Mouse (Mus musculus) liver, adult 2 months (tissue): ENCODE data around the gene Zdhhc5. TPM values are rescaled to one million over a fixed set of nuclear protein-coding genes. Genes with fewer than 3 reads are reported as not detected.

ENCODE experiments used
- DNase-seq: peaks from one replicate; pipeline ENCODE4 v3.0.0-alpha.2; 2011; ENCODE audit warnings: low read depth, low spot score; ENCODE audit errors: extremely low read depth
- H3K27ac ChIP-seq: fragments of 200-500 bp; replicated peaks from 2 replicates; pipeline ENCODE4 v1.5.1; 2012; ENCODE audit warnings: low read depth, mild to moderate bottlenecking, control low read depth, inconsistent platforms, low read length; ENCODE audit not compliant: insufficient read depth
- H3K27me3 ChIP-seq: fragments of 200-500 bp; 2 replicates; pipeline ENCODE4 v1.6.1; 2012; ENCODE audit warnings: mild to moderate bottlenecking, moderate library complexity, low read length, inconsistent platforms; ENCODE audit not compliant: control insufficient read depth, insufficient read depth
- H3K36me3 ChIP-seq: fragments of 200-500 bp; 2 replicates; pipeline ENCODE4 v1.6.1; 2012; ENCODE audit warnings: low read length, inconsistent platforms; ENCODE audit not compliant: control insufficient read depth, insufficient read depth
- H3K4me1 ChIP-seq: fragments of 200-500 bp; 2 replicates; pipeline ENCODE4 v1.6.1; 2011; ENCODE audit warnings: low read length; ENCODE audit not compliant: control insufficient read depth, insufficient read depth
- H3K4me3 ChIP-seq: fragments of 200-500 bp; 2 replicates; pipeline ENCODE4 v1.5.1; 2011; ENCODE audit warnings: low read depth, mild to moderate bottlenecking, control low read depth, low read length, moderate library complexity; ENCODE audit not compliant: insufficient read depth
- H3K79me2 ChIP-seq: fragments of 200-500 bp; 2 replicates; pipeline ENCODE4 v1.6.1; 2012; ENCODE audit warnings: inconsistent platforms, mild to moderate bottlenecking, low read length, moderate library complexity; ENCODE audit not compliant: control insufficient read depth, insufficient read depth
- H3K9ac ChIP-seq: fragments of 200-500 bp; 2 replicates; pipeline ENCODE4 v1.6.1; 2012; ENCODE audit warnings: low read depth, mild to moderate bottlenecking, control low read depth, inconsistent platforms, low read length
- CTCF ChIP-seq: fragments of 200-500 bp; IDR thresholded peaks from 2 replicates; pipeline ENCODE4 v1.5.1; 2011; ENCODE audit warnings: low read depth, low read length, control low read depth
- POLR2A ChIP-seq: fragments of 200-500 bp; IDR thresholded peaks from 2 replicates; pipeline ENCODE4 v1.6.1; 2011; ENCODE audit warnings: low read length, control low read depth; ENCODE audit not compliant: insufficient read depth; ENCODE audit errors: extremely low read depth
- WGBS: fragments of 180-500 bp; shearing (Covaris S2); methylation state at CpG from one replicate; pipeline ENCODE4 v1.1.7; 2018; 5-methylcytosine and 5-hydroxymethylcytosine counted together
- polyA plus RNA-seq: library from polyadenylated mRNA; depleted of rRNA; stranded (reverse); fragments of >200 nt; gene quantifications from 2 replicates; pipeline ENCODE4 v1.2.3, GENCODE M21; 2012
- total RNA-seq: library from RNA; depleted of rRNA; stranded (reverse); fragments of >200 nt; gene quantifications from 2 replicates; pipeline ENCODE4 v1.2.3, GENCODE M21; 2014

Zdhhc5 gene
- total and polyA plus RNA-seq, 2 experiments: 21.9 to 36.1 TPM

DNA sequence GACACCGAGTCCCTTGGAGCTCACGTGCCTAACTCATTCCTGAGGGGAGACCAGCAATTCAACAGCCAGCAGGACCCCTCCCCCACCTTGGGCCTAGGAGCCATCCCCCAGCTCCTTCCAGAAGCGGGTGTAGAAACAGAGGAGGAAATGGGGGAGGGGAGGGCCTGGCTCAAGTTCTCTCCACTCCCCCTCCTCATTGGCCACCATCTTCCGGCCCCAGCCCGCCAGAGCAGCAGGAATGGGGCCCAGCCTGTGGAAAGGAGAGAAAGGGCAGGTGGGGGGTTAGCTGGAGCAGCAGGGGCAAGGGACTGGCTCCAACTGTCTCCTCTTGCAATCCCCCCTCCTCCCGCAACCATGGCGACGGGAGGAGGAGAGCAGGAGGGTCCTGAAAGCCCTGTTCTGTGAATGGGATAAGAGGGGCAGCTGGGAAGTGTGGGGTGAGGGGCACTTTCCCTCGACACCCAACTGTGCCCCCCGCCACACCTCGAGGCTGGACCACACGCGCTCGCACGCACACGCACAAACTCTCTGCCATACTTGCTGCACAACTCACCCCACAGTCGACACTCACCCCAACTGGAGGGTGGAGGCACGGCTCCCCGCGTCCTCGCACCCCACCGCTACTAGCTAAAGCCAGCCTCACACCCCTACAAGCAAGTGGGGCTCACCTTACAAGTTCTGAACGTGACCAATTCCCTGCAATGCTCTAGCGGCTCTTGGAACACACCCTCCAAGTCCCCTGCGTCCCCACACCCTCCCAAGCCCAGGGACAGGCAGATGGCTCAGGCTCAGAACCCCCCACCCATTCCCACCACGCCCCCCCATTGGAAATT is 27.7 kb upstream of the Zdhhc5 start:
- H3K36me3 ChIP-seq: no peaks in the 10 kb centered on the region
- H3K4me3 ChIP-seq: peak overlapping the region; percentile 66
- WGBS: 3% methylated on average over 26 of the region's 26 CpGs
- no peak for DNase-seq
- H3K27ac ChIP-seq: peak overlapping the region; percentile 88
- peak overlapping the region; percentile 74 for H3K9ac ChIP-seq
- no peaks in the 10 kb centered on the region for H3K27me3 ChIP-seq
- TF ChIP-seq CTCF (no peak), POLR2A (no peak)
- 0 out of 2 replicates have a peak, but pooled peaks cover 3% of the 10 kb centered on the region for H3K79me2 ChIP-seq
- H3K4me1 ChIP-seq: peaks cover 11% of the 10 kb centered on the region

DNA sequence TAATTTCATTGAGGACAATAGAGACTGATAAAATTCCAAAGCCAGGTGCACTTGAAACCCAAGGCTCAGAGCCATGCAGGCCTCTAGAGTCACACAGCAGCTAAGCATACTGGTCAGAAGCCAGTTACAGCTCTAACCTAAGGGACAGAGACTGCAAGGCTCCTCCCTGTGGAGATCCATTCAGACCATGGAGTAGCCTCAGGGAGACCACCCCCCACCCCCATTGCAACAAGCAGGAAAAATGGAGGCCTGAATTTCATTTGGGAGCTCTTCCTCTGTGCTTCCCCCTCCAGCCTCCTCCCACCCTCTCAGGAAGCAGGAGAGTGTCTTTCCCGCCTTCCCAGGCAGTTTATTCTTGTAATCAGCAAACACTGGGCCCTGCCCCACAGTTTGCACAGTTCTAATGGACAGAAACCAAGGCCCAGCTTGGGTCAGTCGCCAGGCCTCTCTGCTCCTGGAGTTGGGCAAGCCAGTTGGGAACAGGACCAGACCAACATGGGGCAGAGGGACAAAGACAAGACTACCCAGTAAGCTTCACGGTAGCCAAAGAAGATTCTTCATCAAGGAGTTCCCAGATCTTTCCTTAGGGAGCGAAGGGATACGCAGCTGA is 27.0 kb upstream of the Zdhhc5 start:
- Histone ChIP-seq H3K9ac (peak overlapping the region; percentile 74), H3K27me3 (no peaks in the 10 kb centered on the region), H3K79me2 (0 out of 2 replicates have a peak, but pooled peaks cover 3% of the 10 kb centered on the region), H3K27ac (peak overlapping the region; percentile 88), H3K4me1 (peaks cover 11% of the 10 kb centered on the region), H3K4me3 (peak overlapping the region; percentile 66), H3K36me3 (no peaks in the 10 kb centered on the region)
- WGBS: 8% methylated on average over 5 of the region's 5 CpGs
- TF ChIP-seq CTCF: no peak
- TF ChIP-seq POLR2A: 0 out of 2 replicates have a peak, but pooled peaks have one; percentile 47
- DNase-seq: peak; percentile 94

DNA sequence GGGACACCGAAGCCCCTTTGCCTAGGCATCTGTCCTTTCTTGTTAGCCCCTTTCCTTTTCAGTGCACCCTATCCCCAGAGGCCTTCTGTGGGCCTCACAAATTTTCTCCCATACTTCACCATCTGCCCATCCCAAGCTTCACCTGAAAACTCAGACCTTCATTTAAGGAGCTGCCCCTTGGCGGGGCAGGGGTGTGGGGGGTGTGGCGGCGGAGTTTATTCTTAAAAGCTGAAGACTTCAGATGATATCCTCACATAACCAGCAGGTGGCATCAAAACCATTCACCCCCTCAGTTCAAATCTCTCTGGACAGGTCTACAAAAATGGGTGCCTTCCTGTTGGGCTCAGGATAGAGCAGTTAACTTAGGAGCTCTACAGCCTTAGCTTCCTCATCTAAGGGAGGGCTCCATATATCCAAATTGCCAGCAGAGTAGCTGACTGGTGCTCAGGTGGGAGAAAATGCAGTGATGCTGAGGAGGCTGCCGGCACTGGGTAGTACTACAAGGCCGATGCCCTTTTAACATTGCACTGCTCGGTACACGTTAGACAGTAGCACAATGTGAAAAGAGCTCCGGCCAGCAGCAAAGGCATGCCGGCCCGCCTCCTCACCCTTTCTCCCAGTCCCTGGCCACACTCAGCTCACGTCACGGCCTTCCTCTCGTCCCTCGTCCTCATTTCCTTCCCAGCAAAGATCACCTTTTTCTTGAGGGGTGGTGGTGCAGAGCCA is 25.8 kb upstream of the Zdhhc5 start:
- TF ChIP-seq CTCF (peak; percentile 28; the same call in 1 of the 2 replicates), POLR2A (0 out of 2 replicates have a peak, but pooled peaks have one; percentile 6)
- WGBS: 67% methylated on average over 15 of the region's 15 CpGs
- Histone ChIP-seq H3K27me3 (no peaks in the 10 kb centered on the region), H3K4me3 (no peak overlapping the region), H3K27ac (no peak overlapping the region; the same call in 1 of the 2 replicates), H3K79me2 (0 out of 2 replicates have a peak, but pooled peaks cover 3% of the 10 kb centered on the region), H3K4me1 (peaks cover 11% of the 10 kb centered on the region), H3K36me3 (no peaks in the 10 kb centered on the region), H3K9ac (peak overlapping the region; percentile 41; the same call in 1 of the 2 replicates)
- peak; percentile 57 for DNase-seq

DNA sequence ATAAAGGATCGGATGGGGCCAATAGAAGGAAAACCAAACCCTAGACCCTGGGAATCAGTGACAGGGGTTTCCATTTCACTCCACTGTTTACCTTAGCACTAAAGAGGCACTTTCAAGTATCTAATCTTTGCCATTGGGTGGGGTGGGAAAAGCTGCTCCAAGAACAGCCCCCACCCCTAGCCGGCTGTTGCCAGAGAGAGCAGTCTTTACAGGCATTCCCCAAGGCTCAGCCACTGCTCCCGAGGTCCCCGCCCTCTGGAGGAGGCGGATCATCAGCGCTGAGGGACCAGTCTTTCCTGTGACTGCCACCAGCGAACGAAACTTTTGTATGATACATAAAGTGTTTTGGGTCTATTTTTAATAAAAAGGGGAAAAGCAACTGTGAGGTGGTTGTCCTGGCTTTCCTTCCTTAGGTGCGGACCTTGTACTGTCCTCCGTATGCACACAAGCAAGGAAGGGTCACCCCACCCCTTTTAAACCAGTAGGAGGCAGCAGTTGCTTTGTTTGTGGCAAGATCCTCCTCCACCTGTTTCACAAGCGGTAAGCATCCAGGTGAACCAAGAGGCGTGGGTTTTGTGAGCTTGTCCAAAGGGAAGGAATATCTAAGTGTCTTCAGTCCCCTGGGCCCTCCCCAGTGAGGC is 23.4 kb upstream of the Zdhhc5 start:
- peak; percentile 81 for DNase-seq
- H3K27me3 ChIP-seq: no peaks in the 10 kb centered on the region
- H3K36me3 ChIP-seq: no peaks in the 10 kb centered on the region
- 0 out of 2 replicates have a peak overlapping the region, but pooled peaks have one; percentile 1 for H3K4me3 ChIP-seq
- peak overlapping the region; percentile 15 for H3K9ac ChIP-seq
- 1% methylated on average over 12 of the region's 12 CpGs for WGBS
- TF ChIP-seq POLR2A (no peak), CTCF (peak; percentile 66)
- H3K27ac ChIP-seq: 0 out of 2 replicates have a peak overlapping the region, but pooled peaks have one; percentile 3
- peaks cover 14% of the 10 kb centered on the region for H3K4me1 ChIP-seq
- H3K79me2 ChIP-seq: 0 out of 2 replicates have a peak, but pooled peaks cover 3% of the 10 kb centered on the region

DNA sequence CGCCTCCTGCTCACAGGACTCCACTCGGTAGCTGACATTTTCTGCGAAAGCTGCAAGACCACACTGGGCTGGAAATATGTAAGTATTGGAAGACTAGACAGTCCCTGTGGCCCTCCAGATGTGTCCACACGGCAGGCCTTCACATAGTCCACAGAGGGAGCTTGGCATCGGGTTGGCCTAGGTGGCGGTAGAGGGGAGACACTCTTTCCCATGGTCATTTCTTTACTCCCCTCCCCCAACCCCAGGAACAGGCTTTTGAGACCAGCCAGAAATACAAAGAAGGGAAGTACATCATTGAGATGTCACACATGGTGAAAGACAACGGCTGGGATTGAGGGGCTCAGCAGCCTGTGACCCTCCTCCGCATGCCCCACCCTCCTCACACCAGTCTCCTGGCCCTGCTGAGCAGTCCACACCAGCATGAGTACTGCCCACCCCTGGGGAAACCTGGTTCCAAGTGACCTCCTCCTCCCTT is 22.5 kb upstream of the Zdhhc5 start:
- no peak overlapping the region for H3K27ac ChIP-seq
- H3K79me2 ChIP-seq: 0 out of 2 replicates have a peak, but pooled peaks cover 1% of the 10 kb centered on the region
- TF ChIP-seq CTCF (peak; percentile 26; the same call in 1 of the 2 replicates), POLR2A (no peak)
- peaks cover 14% of the 10 kb centered on the region for H3K4me1 ChIP-seq
- H3K27me3 ChIP-seq: no peaks in the 10 kb centered on the region
- H3K4me3 ChIP-seq: no peak overlapping the region
- no peak for DNase-seq
- H3K9ac ChIP-seq: no peak overlapping the region
- 19% methylated on average over 8 of the region's 8 CpGs for WGBS
- no peaks in the 10 kb centered on the region for H3K36me3 ChIP-seq
